Mouse (Mus musculus): ENCODE measurements around the gene Ppp1r14a.
A peak's percentile ranks its signal among the peaks of the same experiment; 100 is the strongest.

Gene Ppp1r14a

GRCm38 (mm10) chr7:29279924-29280323, 9.2 kb upstream of the Ppp1r14a start:
- no peak for DNase-seq

- no peak for DNase-seq
Observed at GRCm38 (mm10) chr7:29280801-29281200, 8.3 kb upstream of the Ppp1r14a start.

- DNase-seq = peak; percentile 87
Observed at GRCm38 (mm10) chr7:29281201-29282073, 7.7 kb upstream of the Ppp1r14a start, which contains the start of gene Spint2. TSS of gene Spint2 (minus strand) at chr7:29281912.

GRCm38 (mm10) chr7:29282074-29282554, 7.0 kb upstream of the Ppp1r14a start:
- DNase-seq = no peak

GRCm38 (mm10) chr7:29283876-29284275, 5.2 kb upstream of the Ppp1r14a start:
- DNase-seq = no peak

GRCm38 (mm10) chr7:29284523-29284922, 4.6 kb upstream of the Ppp1r14a start:
- no peak for DNase-seq

GRCm38 (mm10) chr7:29287481-29287880, 1.6 kb upstream of the Ppp1r14a start:
- DNase-seq = no peak

GRCm38 (mm10) chr7:29288079-29288478, 1.0 kb upstream of the Ppp1r14a start:
- DNase-seq = no peak

GRCm38 (mm10) chr7:29289856-29290255, 748 bp downstream of the Ppp1r14a start:
- peak; percentile 90 for DNase-seq

- DNase-seq = peak; percentile 67
Observed at GRCm38 (mm10) chr7:29290691-29291485, 1.8 kb downstream of the Ppp1r14a start.

GRCm38 (mm10) chr7:29291616-29292457, 2.7 kb downstream of the Ppp1r14a start:
- peak; percentile 58 for DNase-seq

- DNase-seq = peak; percentile 55
Observed at GRCm38 (mm10) chr7:29292458-29293098, 3.5 kb downstream of the Ppp1r14a start.

GRCm38 (mm10) chr7:29293131-29294065, 4.3 kb downstream of the Ppp1r14a start:
- DNase-seq = peak; percentile 91

GRCm38 (mm10) chr7:29294111-29294761, 5.1 kb downstream of the Ppp1r14a start:
- DNase-seq = no peak

- peak; percentile 51 for DNase-seq
Observed at GRCm38 (mm10) chr7:29295861-29296647, 6.9 kb downstream of the Ppp1r14a start.

- peak; percentile 89 for DNase-seq
Observed at GRCm38 (mm10) chr7:29296998-29297397, 7.9 kb downstream of the Ppp1r14a start.

- DNase-seq = peak; percentile 86
Observed at GRCm38 (mm10) chr7:29301127-29301566, 12.0 kb downstream of the Ppp1r14a start.

- DNase-seq = no peak
Observed at GRCm38 (mm10) chr7:29302641-29303040, 13.5 kb downstream of the Ppp1r14a start.

GRCm38 (mm10) chr7:29303738-29304462, 14.8 kb downstream of the Ppp1r14a start, which contains the start of gene Dpf1:
TSS of gene Dpf1 (plus strand) at chr7:29303951.
- DNase-seq = peak; percentile 91
